Comparison of ENCODE assay signal across 28 mouse cellular contexts in the genomic region with DNA sequence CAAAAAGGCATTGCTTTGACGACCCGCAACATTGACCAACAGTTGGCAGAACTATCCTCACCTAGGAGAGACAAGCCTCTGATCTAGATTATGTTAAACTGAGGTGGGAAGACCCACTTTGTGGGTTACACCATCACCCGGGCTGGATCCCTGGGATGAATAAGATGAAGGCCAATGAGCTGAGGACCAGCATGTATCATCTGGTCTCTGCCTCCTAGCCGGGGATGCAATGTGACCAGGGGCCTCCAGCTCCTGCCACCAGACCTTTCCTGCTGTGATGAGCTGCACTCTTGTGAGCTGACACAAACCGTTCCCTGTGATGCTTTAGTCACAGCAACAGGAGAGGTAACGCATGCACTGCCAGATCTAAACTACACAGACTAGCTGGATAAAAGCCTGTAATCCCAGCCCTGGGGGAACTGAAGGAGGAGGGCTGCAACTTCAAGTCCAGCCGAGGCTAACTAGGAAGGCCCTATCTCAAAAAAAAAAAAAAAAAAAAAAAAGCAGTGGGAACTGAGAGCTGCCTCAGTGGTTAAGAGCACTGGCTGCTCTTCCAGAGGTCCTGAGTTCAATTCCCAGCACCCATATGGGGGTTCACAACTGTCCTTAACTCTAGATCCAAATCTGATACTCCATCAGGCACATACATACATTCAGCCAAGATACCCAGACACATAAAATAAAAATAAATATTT. TPM values are rescaled to one million over a fixed set of nuclear protein-coding genes. Genes with fewer than 3 reads are reported as not detected.
DNase-seq lines count a peak whose midpoint lies in the region; ATAC-seq lines count a peak whose summit lies in the region.
"Had no signal": no experiment of that assay in that cellular context is flagged by ENCODE, and none has a peak within 500 bp of the region (broad histone marks: within the 10 kb centered on the region; RNA-seq: fewer than 3 reads in every experiment).

No protein-coding gene starts in this region.

- intact Hi-C loops in heart, postnatal 36 days (cut with DNase I) = no loop called here

- no peak overlapping the region for H3K4me2 ChIP-seq in midbrain, embryonic 11.5 days
- no peak overlapping the region for H3K4me2 ChIP-seq in midbrain, embryonic 13.5 days (replicated peaks)
- H3K4me2 ChIP-seq in forebrain, embryonic 13.5 days = no peak overlapping the region
- H3K4me2 ChIP-seq: forebrain, embryonic 15.5 days; heart, embryonic 15.5 days; hindbrain, embryonic 12.5 days; intestine, embryonic 15.5 days; limb, embryonic 13.5 days; liver, embryonic 13.5 days; neural tube, embryonic 15.5 days had no signal

- DNase-seq in heart, adult 11 months = peak; percentile 86
- DNase-seq in heart, postnatal 36 days = no peak
- DNase-seq in midbrain, embryonic 11.5 days (ENCODE audit: low spot score, missing footprints) = peak; percentile 68
- DNase-seq in kidney, postnatal 14 days = no peak
- DNase-seq: adrenal gland, postnatal 25 days; cerebellum, adult 8-10 months; cerebellum, postnatal 36 days; gastrocnemius, postnatal 36 days; kidney, adult 8-10 months; kidney, postnatal 10 days; layer of hippocampus, adult 9-11 months; lung, adult 2 months; lung, postnatal 10 days; midbrain, embryonic 14.5 days; retina, postnatal 1 day; right cerebral cortex, postnatal 14 days; thymus, postnatal 14 days had no signal

- no peaks in the 10 kb centered on the region for H3K9me3 ChIP-seq in midbrain, embryonic 11.5 days (ENCODE audit: control insufficient read depth, low read length)
- H3K9me3 ChIP-seq in midbrain, embryonic 13.5 days = no peaks in the 10 kb centered on the region
- H3K9me3 ChIP-seq in forebrain, embryonic 13.5 days (replicated peaks) = no peaks in the 10 kb centered on the region
- H3K9me3 ChIP-seq: forebrain, embryonic 15.5 days; heart, embryonic 15.5 days; hindbrain, embryonic 12.5 days; intestine, embryonic 15.5 days; limb, embryonic 13.5 days; liver, embryonic 13.5 days; neural tube, embryonic 15.5 days had no signal

- H3K4me3 ChIP-seq in midbrain, embryonic 11.5 days (ENCODE audit: low read depth, low read length) = no peak overlapping the region
- no peak overlapping the region for H3K4me3 ChIP-seq in midbrain, embryonic 13.5 days (replicated peaks)
- no peak overlapping the region for H3K4me3 ChIP-seq in forebrain, embryonic 13.5 days
- H3K4me3 ChIP-seq: forebrain, embryonic 15.5 days; heart, embryonic 15.5 days; hindbrain, embryonic 12.5 days; intestine, embryonic 15.5 days; limb, embryonic 13.5 days; liver, embryonic 13.5 days; neural tube, embryonic 15.5 days had no signal

- H3K4me1 ChIP-seq in midbrain, embryonic 11.5 days (ENCODE audit: control insufficient read depth, insufficient read depth, low read length) = peaks cover 5% of the 10 kb centered on the region; the same call in 1 of the 2 replicates
- peaks cover 5% of the 10 kb centered on the region for H3K4me1 ChIP-seq in midbrain, embryonic 13.5 days (replicated peaks)
- H3K4me1 ChIP-seq in forebrain, embryonic 13.5 days = peaks cover 12% of the 10 kb centered on the region

- H3K36me3 ChIP-seq in midbrain, embryonic 11.5 days (ENCODE audit: control insufficient read depth, insufficient read depth, low read length) = no peaks in the 10 kb centered on the region
- H3K36me3 ChIP-seq in midbrain, embryonic 13.5 days = no peaks in the 10 kb centered on the region
- H3K36me3 ChIP-seq in forebrain, embryonic 13.5 days (ENCODE audit: poor library complexity, severe bottlenecking) = no peaks in the 10 kb centered on the region
- H3K36me3 ChIP-seq: forebrain, embryonic 15.5 days; heart, embryonic 15.5 days; hindbrain, embryonic 12.5 days; intestine, embryonic 15.5 days; limb, embryonic 13.5 days; liver, embryonic 13.5 days; neural tube, embryonic 15.5 days had no signal

- no peak for ATAC-seq in midbrain, embryonic 11.5 days (ENCODE audit: low FRiP score)
- no peak for ATAC-seq in midbrain, embryonic 13.5 days
- peak; percentile 17 for ATAC-seq in granulocyte monocyte progenitor cell, adult 5-6 weeks (replicated peaks; ENCODE audit: poor library complexity, severe bottlenecking)
- no peak for ATAC-seq in forebrain, embryonic 13.5 days
- ATAC-seq: forebrain, embryonic 15.5 days; hindbrain, postnatal 0 days had no signal

- no peak overlapping the region for H3K27ac ChIP-seq in midbrain, embryonic 11.5 days (ENCODE audit: low read depth, low read length)
- no peak overlapping the region for H3K27ac ChIP-seq in midbrain, embryonic 13.5 days
- no peak overlapping the region for H3K27ac ChIP-seq in forebrain, embryonic 13.5 days
- H3K27ac ChIP-seq: forebrain, embryonic 15.5 days; heart, embryonic 15.5 days; hindbrain, embryonic 12.5 days; hindbrain, postnatal 0 days; intestine, embryonic 15.5 days; limb, embryonic 13.5 days; liver, embryonic 13.5 days; neural tube, embryonic 15.5 days had no signal

- no peaks in the 10 kb centered on the region for H3K27me3 ChIP-seq in midbrain, embryonic 11.5 days (ENCODE audit: control insufficient read depth, insufficient read depth, low read length)
- no peaks in the 10 kb centered on the region for H3K27me3 ChIP-seq in midbrain, embryonic 13.5 days
- H3K27me3 ChIP-seq in forebrain, embryonic 13.5 days = no peaks in the 10 kb centered on the region
- H3K27me3 ChIP-seq: forebrain, embryonic 15.5 days; heart, embryonic 15.5 days; hindbrain, embryonic 12.5 days; intestine, embryonic 15.5 days; limb, embryonic 13.5 days; liver, embryonic 13.5 days; neural tube, embryonic 15.5 days had no signal

- 61% methylated on average over 7 of the region's 7 CpGs for WGBS in midbrain, embryonic 11.5 days
- 65% methylated on average over 7 of the region's 7 CpGs for WGBS in midbrain, embryonic 13.5 days
- 74% methylated on average over 7 of the region's 7 CpGs for WGBS in forebrain, embryonic 13.5 days

- H3K9ac ChIP-seq in midbrain, embryonic 11.5 days (ENCODE audit: low read length) = no peak overlapping the region
- H3K9ac ChIP-seq in midbrain, embryonic 13.5 days (replicated peaks) = no peak overlapping the region
- H3K9ac ChIP-seq in forebrain, embryonic 13.5 days = no peak overlapping the region
- H3K9ac ChIP-seq: forebrain, embryonic 15.5 days; heart, embryonic 15.5 days; hindbrain, embryonic 12.5 days; intestine, embryonic 15.5 days; limb, embryonic 13.5 days; liver, embryonic 13.5 days; neural tube, embryonic 15.5 days had no signal

RNA-seq across cellular contexts. Expression of a gene that starts 15.8 kb away (rescaled TPM):
- total RNA-seq in heart, postnatal 36 days (2021) = 10 to 100 TPM; 11.0 to 16.9 TPM
- 3.3 and 4.5 TPM in 2 replicates for polyA plus RNA-seq in midbrain, embryonic 11.5 days (2014; fragmentation: Nextera tagmentation; extraction: Ambion mirVana)
- polyA plus RNA-seq in midbrain, embryonic 13.5 days (2015; fragmentation: Nextera tagmentation; extraction: Ambion mirVana) = 4.0 and 5.1 TPM in 2 replicates
- total RNA-seq in granulocyte monocyte progenitor cell, adult 5-6 weeks (2014; fragmentation: Nextera tagmentation) = 36.0 and 42.9 TPM in 2 replicates
- total RNA-seq in granulocyte monocyte progenitor cell, adult 5-6 weeks (2017) = 33.9 and 39.8 TPM in 2 replicates
- polyA plus RNA-seq in forebrain, embryonic 13.5 days (2015; fragmentation: Nextera tagmentation; extraction: Ambion mirVana) = 3.1 TPM in 2 replicates

Comparison
In these comparisons a context has a peak if more than half of its experiments do, and no peak if none do; other contexts are left out.
1. DNase-seq: peak in heart, adult 11 months (single experiment) and midbrain, embryonic 11.5 days (single experiment); none in heart, postnatal 36 days (0 of 2) and kidney, postnatal 14 days (single experiment).